Mouse (Mus musculus) retina, embryonic 14.5 days (tissue): ENCODE measurements around the gene Il6st.

ENCODE experiments used
- DNase-seq: peaks from one replicate; pipeline ENCODE4 v3.0.0-alpha.2; 2015; ENCODE audit warnings: low spot score

The Il6st gene

DNA sequence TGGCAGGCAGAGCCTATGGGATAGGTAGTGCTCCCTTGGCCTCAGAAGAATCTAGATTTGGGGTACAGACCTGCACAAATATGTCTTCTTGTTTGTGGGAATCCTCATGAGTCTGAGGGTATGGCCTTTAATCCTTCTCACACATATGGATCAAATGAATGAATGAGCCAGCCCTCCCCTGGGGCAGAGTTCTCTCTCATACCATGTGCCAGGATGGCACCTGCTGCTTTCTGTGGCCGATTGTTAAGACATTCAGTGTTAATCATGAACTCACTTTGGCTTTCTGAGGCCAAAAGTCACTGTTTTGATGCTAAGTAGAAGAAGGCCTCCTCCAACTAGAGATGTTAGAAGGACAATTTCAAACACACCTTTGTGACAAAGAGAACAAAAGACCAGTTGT lies 63.3 kb downstream of the Il6st start:
- no peak for DNase-seq

DNA sequence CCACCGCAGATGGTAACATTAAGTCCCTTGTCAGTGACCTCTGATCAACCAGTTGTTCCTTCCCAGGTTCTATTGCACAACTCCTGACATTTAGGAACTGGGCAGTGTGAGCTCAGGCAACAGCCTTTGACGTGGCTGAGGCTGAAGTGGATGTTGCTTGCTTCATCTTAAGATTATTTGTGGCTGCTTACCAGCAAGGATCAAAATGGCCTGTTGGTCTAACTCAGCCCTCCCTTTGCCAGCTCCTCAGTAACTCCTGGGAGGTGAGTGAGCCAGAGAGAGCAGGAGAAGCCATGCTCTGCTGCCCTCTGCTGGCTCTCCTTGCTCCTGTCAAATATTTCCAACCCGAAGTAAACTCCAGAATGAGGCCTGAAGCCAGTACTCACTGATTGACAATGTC lies 66.0 kb downstream of the Il6st start:
- DNase-seq = peak; percentile 85

DNA sequence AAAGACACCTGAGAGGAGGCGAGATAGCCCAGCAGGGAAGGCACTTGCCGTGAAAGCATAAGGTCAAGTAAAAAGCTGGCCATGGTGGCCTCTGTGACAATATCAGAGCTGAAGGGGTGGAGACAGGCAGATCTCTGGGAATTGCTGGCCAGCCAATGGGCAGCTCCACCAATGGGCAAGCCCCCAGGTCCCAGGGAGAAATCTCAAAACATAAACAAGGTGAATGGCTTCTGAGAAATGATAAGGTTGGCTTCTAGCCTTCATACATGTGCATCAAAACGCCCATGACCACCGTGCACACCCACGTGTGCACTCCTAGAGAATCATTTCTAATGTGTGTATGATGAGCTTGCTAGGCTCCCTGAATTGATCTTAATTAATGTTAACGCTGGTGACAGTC lies 68.4 kb downstream of the Il6st start:
- no peak for DNase-seq

DNA sequence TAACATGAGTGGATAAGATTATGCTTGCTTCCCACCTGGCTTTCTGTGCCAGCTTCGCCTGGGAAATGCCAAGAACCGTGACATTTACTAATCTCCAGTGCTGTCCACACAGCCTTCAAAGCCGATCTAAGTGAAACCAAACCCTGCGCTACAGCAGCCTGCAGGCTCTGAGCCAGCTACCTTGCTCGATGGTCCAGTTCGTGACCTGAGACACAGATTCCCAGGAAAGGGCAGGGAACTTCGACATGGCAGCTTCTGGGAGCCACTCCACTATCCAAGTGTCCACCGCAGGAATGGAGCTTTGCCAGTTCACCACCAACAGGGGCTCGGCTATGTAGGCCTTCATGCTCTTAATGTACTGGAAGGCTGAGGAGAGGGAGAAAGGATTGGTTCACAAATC lies 69.7 kb downstream of the Il6st start:
- DNase-seq = no peak

DNA sequence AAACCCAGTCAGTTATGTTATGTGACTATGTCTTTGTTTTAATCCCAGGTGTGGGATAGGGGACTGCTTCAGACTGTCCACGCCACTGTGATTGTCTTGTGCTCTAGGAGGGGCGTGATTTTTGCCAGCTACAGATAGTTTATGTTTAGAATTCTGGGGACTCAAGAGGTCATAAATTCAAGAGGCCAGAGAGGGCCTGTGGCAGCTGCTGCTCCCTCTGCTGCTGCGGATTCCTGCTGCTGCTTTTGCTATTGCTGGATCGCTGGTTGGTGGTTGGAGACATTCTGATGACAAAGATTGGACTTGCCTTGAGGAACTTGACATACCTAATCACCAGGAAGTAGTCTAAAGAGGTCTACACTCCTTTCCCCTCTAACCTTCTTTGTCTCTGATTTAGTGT lies 72.7 kb downstream of the Il6st start:
- no peak for DNase-seq

DNA sequence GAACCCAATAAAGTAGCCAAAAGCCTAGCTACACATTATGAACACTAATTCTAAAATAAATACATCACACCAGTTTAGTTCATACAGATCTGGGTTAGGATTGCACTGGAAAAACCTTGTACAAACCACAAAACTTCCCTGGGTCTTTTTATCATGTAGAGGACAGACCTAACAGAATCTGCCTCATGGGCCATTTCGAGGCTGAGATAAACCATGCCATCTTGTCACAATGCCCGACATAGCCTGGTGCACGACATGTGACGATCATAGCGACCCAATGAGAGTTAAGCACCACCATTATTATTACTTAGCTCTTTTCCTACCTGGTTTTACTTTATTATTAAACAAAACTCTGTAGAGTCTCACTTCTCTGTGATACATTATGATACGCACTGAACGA lies 73.2 kb downstream of the Il6st start:
- DNase-seq = no peak

DNA sequence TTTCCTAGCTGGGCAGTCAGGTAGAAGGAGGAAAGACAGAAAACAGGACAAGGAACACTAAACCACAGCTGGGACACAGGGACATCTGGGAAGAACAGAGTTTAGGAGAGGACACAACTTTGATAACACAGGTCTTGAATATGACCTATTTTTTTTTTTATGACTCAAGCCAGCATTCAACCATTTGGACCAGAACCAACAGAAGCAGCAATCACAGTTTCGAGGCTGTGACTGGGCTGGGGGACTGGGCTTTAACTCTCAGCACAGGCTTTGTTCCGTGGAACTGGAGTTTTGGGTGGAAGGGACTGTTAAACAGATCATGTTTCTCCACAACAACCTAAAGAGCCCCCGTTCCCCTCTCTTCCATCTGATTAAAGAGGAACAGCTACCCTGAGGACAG lies 76.7 kb downstream of the Il6st start:
- DNase-seq = no peak

DNA sequence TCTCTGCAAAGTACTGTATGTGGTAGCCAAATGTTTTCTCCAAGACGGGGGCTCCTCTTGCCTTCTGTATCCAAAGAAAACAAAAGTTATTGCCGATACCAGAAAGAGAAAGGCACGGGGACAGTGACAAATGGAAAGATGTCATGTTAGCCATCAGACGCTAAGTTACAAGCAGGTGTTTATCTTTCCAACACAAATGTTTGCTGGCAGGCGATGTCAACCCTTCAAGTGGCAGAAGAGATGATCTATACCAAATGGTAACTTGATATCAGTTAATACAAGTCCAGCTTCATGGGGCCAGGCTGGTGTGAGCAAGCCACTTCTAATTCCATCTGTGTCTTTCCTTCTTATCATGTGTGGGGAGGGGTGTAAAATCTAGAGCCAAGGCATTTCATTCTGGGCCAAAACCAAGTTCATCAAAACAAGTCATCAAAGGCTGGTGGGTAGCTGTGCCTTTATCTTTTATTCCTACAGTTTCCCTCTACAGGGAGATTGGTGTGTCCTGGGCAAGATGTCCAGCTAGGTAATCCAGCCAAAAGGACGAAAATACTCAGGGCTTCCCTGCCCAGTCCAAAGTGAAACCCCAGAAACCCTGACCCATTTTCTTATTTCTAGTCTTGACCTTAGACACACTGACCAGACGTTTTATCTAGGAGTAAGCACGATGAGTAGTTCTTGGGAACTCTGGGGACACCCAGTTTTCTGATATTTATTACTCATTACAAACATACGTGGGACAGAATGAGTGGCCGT lies 77.5 kb downstream of the Il6st start:
- no peak for DNase-seq

DNA sequence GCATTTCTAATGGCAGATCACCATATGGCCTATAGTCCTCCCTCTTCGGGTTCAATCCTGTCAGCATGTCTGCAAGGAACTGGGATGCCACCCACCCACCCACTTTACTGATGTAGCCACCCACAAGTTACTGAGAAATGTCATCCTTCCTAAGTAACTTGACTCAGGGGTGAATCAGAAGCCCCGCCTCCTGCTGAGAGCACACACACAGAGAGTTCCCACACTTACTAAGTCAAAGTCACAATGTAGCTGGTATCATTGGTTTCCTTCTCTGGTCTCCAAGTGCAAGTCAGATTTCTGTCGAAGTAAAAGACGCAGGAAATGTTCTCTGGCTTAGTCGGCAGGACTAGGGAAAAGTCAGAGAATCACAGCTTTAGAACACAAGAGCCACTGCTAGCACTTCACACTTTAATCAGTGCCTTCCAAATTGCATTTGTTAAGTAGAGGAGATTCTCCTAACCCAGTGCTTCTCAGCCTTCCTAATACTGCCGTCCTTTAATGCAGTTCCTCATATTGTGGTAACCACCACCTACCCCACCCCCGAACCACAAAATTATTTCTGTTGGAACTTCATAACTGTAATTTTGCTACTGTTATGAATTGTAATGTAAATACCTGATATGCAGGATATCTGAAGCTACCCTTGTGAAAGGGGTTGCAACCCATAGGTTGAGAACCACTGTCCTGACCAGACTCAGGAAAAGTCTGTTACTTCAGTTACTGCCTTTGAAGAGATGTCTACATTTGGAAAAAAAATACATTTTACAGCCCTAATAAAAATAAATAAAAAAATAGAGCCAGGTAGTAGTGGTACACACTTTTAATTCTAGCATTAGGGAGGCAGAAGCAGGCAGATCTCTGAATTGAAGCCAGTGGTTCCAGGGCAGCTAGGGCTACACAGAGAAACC lies 88.0 kb downstream of the Il6st start:
- no peak for DNase-seq

DNA sequence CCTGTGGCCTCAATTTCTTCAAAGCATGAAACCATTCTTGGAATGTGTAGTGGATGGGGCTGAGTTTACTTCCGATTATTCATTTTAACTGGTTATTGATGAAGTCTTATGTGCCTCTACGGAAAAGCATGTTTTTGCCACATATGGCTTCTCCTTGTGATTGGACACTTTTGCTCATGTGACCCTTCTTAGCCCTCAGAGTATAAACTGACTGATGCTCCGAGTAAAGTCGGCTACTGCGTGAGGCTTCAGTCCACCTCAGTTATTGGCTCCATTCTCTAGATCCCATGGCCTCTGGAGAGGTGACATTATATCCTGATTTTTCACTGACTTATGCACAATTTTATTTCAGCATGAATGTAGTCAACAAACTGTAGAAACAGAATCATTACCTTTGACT lies 89.4 kb downstream of the Il6st start:
- no peak for DNase-seq

DNA sequence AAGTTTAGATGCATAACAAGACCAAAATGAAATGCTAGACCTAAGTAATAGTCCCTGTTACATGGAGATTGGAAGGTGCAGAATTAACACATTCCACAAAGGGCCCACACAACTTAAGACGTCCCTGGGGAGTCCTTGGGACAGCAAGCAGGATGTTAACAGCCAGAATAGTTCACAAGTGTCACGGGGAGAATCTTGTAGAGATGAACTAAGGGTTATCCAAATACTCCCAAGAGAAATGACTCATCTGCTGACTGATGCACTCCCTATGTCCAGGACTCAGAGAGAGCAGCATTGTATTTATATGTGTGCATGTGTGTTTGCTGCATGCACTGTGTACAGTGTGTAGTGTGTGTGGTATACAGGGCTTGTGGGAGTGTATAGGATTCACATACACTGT lies 92.6 kb downstream of the Il6st start:
- DNase-seq = no peak
